Mouse (Mus musculus) right cerebral cortex, adult 18-20 months (tissue): ENCODE data around the gene Selenoi.
"Not testable (repeated sequence)": the region's sequence is repeated elsewhere in the genome, so short reads cannot be mapped to it uniquely, and the experiment has no call there.

Source experiments
- DNase-seq: peaks from one replicate; pipeline ENCODE4 v3.0.0; 2022; ENCODE audit warnings: mixed read lengths

The Selenoi gene

DNA sequence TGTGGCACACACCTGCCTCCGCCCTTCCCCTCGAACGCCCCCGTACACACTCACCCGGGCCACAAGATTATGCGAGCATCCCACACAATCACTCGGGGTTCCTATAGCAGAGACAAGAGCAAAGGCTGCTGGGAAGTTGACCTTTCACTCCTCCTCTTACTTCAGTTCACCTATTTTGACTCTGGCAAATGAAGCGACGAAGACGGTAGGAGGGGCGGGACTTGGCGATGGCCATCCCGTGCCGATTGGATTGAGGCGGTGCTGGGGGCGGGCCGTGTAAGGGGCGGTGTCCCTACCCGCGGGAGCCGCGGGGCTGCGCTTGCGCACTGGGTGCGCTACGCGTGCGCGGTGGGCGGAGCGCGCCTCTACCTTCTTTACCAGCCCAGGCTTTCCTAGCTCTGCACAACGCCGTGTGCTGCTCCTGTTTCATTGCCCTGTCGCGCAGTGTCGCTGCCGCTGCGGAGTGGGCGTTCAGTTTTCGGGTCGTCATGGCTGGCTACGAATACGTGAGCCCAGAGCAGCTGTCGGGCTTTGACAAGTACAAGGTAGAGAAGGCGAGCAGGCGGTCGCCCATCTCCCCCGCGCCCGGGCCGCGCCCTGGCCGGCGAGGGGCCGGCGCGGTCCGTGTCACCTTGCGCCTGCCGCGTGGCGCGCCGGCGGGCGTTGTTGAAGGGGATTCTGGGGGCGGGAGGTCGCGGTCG, at the start of gene Selenoi:
TSS of gene Selenoi (plus strand) at position 311 of the 701 bp plus-strand sequence.
- DNase-seq: peak; percentile 100

DNA sequence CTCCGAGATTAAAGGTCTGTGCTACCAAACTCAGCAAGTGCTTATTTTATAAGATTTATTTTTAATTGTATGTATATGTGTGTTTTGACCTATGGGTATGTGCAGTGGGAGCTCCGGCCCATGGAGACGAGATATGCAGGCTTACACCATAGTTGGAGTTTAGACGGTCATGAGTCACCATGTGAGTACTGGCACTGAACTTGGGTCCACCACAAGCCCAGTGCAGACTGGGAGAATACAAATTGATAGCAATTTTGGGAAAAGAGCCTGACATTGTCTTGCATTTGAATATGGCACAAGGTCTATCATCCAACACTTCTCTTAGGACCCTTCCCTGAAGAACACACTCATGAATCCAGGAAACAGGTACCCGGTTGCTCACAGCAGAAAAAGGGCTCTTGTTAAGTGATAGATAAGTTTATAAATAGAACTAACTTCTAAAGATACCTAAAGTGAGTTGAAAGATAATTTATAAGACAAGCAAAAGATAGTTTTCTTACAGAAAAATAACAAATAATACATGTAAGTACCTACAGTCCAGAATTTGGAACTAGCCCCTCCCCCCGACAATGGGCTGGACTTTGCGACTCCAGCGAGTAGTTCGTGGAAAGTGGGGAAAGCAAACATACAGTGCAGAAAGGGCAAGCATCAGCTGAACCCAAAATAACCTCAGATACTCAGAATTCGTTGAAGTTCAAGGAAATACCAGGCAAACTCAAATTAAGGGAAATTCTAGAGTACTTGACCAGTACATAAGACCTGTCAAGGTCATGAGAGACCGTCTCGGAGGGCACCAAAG, 44.5 kb upstream of the Selenoi start:
- no peak for DNase-seq

DNA sequence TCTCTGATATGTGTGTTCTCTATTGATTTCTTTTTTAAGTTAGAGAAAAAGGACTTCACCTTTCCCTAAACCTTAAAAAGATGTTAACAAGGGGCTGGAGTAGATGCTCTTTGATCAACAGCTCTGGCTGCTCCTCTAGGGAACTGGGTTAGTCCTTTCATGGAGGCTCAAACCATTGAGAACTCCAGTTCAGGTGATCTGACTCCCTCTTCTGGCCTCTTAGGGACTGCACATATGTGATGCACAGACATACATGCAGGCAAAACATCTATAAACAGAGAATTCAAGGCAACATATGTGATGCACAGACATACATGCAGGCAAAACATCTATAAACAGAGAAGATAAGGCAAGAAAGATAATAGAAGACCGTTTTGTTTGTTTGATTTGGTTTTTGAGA, 39.9 kb upstream of the Selenoi start:
- DNase-seq: no peak

DNA sequence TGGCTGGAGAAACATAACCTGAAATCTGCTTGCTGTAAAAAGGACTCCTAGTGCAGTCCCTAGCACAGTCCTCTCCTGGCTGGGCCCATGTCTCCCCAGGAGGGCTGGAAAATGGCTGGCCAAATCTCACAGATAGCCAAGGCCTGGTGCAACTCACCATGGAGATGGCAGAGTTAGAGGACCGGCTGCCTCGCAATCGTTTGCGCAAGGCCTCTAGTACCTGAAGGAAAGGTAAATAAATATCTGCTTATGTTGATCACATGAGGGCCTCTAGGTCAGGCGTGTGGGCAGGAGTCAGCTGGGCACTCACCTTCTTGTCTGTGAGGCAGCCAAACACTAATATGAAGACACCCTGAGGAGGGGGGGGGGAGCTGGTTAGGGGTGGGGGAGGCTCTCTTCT, 37.0 kb upstream of the Selenoi start:
- no peak for DNase-seq

DNA sequence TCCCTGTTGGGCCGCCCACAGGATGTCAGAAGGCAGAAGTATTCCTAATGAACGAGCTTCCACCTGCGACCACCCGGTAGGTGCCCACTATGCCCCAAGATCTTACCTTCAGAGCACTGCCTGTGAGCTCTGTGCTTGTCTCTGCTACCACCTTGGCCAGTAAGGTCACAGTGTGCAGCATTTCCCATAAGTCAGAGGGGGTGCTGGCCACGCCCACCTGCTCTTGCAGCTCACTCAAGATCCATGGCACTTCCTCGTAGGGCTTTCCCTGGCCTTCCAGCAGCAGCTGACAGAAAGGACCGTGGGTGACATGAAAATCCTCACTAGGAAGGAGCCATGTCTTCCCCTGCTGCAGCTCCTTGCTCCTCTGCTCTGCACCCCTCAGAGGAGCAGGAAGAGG, 34.1 kb upstream of the Selenoi start:
- no peak for DNase-seq

DNA sequence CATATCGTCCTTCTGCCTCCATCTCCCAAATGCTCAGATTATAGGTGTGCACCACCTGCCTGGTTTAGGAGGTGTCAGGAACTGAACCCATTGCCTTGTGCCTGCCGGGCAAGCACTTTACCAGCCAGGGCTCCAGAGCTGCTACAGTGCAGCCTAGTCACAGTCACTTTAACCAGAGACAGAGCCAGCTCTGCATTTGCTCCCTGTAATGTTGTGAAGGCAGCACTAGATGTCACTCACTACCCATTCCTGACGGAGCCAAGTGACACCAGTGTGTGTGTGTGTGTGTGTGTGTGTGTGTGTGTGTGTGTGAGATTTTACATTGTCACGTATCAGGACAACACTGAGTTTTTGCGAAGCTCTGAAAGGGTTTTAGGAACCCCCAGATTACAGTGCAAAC, 30.9 kb upstream of the Selenoi start:
- DNase-seq: peak; percentile 41

DNA sequence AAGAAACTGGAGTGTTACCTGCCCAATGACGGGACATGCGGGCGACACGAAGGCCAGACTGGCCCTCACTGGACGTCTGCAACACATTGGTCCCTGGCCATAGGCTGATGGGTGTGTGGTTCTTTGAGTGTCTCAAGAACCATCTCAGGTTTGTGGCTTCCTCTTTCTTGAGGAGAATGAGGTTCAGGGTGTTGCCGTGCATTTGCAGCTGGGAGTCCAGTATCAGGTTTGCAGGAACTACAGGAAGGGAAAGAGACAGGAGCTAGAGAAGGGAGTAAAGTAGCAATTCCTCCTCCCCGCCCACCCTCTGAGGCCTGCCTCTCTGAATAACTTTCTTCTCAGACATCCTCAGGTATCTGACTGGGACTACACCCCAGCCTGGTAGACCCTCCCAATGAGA, 30.2 kb upstream of the Selenoi start:
- DNase-seq: no peak

DNA sequence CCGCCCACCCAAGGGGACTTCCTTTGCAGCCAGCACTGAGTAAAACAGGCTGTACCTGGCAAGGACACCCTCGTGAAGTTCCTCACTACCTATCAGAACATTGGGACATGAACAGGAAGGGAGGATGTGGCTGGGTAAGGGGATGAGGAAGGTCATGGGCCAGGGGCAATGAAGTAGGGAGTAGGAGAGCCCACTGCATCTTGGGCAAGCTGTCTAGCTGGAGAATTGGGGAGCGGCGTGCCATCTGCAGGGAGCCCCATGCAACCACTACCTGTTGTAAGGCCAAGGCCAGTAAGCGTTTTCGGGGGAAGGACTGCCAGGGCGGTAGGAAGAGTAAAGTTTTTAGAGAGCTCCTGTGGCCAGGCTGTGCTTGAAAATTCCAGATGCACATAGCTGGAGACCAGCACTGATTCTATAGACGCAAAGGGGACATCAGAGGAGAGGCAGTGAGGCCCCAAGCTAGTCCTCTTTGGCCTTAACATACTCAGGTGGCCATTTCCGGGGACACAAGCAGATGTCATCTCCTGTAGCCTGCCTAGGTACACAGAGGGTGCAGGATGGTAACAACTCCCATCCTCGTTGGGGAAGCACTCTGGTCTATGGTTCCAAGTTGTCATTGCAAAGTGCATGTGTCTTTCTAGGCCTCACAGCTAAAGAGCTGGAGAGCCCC, 29.0 kb upstream of the Selenoi start:
- no peak for DNase-seq

DNA sequence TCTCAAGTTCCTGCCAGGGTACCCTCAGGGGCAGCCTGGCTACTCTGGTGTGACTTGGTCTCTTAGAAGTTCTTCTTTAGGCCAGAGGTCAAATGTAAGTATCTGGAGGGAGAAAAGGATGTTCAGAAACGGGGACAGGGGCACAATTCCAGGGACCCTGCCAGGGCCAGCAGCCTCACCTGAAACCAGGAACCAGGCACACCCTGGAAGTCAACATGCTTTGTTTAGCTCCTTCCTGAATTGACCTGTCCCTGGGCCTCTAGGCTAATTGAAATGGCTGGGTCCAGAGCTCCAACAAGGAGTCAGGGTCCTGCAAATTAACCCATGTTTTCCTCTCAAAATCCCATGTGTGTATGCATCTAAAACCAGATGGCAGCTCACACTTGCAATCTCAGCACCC, 27.9 kb upstream of the Selenoi start:
- DNase-seq: no peak

DNA sequence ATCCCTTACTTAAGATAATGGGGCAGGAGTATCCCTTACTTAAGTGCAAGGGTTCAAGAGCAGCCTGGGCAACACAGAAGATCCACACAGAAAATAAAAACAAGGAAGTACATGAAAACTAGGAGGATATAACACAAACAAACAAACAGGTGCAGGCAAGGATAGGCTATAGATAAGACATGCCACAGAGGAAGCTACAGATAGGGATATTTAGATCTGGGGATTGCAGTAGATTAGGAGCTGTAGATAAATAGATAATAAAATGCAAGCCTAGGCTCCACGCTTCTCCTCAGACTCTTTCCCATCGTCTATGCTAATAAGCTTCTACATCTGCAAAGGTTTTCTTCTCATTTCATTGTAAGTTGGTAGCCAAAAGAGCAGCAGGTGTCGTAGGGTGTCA, 27.3 kb upstream of the Selenoi start:
- DNase-seq: no peak

DNA sequence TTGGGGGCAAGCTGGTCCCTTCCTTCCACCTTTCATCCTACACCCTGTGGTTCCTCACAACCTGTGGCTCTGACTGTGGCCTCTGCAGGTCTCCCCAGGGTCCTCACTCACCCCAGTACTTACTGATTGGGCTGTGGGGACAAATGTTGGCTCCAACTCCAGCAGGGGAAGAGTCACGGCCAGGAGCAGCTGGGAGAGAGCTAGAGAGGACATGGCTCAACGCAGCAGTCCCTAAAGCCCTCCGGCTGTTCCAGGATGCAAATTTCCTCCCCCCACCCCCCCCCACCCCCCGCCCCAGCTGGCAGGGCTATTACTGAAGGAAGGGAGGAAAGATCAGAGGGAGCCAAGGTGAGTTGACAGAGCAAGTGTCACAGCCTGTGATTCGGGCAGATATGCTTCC, 26.9 kb upstream of the Selenoi start, which contains the start of gene Adgrf3:
TSS of gene Adgrf3 (minus strand) at position 230 of the 400 bp plus-strand sequence.
- no peak for DNase-seq

DNA sequence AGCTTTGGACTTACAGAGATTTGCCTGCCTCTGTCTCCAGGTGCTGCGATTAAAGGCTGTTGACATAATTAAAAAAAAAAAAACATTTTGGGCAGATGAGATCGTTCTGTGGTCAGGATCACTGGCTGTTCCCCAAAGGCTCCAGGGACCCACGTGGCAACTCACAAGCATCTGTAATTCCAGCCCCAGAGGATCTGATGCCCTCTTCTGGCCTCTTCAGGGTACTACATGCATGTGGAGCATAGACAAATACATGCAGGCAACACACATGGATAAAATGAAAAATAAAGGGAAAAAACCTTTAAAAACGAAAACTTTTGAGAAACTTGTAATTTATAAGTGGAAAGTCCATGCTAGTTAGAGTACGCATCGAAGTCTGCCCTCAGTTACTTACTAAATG, 25.1 kb upstream of the Selenoi start:
- no peak for DNase-seq

DNA sequence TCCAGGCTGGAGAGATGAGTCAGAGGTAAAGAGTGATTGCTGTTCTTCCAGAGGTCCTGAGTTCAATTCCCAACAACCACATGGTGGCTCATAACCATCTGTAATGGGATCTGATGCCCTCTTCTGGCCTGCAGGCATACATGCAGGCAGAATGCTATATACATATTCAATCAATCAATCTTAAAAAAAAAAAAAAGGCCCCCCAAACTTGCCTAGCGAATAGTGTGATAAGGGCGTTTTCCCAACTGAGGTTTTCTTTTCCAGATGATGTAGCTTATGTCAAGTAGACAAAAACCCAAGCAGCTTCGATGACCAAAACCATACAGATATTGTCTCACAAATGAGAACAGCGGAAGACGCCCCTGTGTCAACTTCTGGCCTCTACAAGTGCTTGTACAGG, 21.6 kb upstream of the Selenoi start:
- not testable (repeated sequence) for DNase-seq

DNA sequence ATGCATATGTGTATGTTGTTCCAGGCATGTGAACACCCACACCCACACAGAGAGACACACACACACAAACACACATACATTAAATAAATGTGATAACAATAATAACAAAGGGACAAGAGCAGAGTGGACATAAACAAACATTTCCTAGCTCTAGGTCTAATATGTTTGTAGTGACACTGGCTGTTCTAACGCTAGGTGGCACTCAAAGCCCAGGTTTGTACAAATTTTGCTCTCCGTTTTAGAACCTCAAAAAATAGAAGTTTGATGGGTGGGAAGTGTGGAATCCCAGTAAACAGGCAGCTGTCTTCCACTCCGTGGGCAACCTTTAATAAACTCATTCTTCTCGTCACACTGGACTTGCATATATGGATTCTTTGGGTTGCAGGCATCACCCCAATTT, 17.5 kb upstream of the Selenoi start:
- DNase-seq: peak; percentile 40

DNA sequence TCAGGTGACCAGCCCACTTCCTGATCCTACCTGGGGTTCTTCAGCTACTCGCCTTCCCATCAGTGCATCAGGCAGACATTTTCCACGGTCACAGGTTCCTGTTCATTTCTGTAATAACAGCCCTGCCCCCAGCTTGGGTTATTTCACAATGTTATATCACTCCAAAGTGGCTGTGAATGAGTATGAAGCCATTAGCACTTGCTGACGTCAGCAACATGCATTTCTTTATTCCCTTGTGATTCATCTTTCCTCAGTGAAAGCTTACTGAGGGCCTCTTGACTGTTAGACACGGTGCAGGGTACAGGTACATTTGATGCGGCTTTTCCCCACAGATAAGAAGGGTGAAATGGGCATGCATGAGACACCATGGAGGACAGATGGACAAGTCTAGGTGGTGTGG, 16.4 kb upstream of the Selenoi start:
- no peak for DNase-seq

DNA sequence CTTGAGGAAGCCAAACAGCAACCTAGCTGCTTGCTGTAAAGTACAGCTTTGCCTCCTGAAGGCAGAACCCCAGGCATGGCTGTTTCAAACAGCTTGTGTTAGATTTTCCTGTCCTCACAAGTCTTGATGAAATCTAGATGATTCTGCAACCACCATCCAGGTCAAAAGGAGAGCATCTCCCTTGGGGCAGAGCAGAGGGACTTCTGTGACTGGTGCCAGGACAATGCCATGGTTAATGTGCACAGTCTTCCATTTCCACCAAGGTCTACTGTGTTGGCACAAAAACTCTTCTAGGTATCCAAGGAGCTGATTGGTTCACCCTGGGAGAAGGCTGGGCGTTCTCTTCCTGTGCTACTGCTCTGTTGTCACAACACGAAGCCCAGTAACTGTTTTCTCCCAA, 12.7 kb upstream of the Selenoi start:
- no peak for DNase-seq

DNA sequence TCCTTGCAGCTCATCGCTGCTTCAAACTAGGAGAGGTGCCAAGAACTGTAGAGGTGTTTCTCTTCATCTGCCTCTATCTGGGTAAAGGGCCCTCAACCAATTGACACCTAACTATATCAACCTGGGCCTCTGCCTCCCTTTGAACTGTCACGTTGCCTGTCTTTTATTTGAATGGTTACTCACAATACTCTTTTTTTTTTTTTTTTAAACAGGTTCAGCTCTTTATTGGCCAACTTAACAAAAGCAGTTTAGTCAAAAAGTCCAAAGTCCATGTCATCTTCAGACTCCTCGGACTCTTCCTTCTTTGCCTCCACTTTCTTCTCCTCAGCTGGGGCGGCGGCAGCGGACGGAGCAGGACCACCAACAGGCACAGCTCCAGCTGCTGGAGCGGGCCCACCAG, 11.7 kb upstream of the Selenoi start:
- no peak for DNase-seq

DNA sequence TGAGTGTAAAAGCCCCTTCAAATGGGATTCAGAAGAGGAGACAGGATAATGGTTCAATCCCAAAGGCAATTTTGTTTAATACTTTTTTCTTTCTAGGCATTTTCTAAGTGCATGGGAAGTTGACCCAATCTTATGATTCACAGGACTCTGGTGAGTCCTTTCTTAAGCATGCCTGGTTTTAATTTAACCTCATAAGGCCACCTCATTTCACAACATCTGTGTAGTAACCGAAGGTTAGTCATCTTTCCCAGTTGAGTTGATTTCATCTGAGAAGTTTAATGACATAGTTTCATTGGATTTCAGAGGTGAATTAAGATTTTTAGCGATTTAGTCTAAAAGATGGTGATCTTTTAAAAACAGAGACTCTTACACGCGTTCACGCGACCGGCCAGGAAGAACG, 9.7 kb upstream of the Selenoi start:
- DNase-seq: no peak

DNA sequence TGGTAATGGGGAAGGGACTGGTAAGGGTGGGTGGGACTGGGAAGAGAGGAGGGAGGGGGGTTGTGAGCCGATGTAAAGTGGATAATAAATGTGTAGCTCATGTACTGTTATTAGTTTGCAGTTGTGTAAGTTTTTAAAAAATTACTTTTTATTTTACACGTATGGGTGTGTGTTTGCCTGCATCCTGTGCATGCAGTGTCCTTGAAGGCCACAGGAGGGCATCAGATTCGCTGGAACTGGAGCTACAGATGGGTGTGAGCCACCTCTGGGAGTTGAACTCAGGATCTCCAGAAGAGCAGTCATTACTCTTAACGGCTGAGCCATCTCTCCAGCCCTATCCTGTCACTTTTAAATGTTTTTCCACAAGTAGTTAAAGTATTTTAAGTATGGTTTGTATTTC, 1.5 kb upstream of the Selenoi start:
- DNase-seq: peak; percentile 18

DNA sequence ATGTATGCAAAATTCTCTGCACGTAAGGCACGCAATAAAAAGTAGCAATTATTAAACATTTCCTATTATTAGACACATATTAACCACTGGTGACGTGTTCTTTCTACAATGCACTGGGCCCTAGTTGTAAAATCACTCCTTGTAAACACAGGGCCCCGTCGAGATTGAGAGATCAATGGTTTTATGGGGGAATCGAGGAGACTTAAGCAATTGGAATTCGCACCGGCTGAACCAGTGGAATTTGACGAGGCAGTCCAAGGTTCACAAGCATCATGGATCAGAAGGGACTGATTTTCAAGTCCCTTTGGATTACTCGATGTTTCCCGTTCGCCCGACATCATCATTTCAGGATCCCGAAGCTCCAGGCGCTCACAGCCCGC, 500 bp upstream of the Selenoi start:
- no peak for DNase-seq

DNA sequence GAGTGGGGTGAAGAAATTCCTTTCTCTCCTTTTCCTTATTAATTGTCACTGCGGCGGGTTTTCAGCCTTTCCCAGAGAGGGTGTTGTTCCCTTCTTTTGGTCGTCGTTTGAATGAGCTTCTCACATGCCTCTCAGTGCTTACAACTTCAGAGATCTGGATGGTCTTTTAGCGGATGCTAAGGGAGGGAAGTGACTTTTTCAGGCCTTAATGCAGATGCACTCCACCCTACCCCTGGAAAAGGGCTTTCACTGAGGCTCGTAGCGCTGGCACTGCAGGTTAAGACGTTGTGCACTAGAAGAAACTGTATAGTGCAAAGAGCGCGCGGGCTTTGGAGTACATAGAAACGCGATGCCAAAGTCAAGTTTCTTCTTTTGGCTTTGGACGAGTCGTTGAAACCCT, 661 bp downstream of the Selenoi start:
- peak; percentile 26 for DNase-seq

DNA sequence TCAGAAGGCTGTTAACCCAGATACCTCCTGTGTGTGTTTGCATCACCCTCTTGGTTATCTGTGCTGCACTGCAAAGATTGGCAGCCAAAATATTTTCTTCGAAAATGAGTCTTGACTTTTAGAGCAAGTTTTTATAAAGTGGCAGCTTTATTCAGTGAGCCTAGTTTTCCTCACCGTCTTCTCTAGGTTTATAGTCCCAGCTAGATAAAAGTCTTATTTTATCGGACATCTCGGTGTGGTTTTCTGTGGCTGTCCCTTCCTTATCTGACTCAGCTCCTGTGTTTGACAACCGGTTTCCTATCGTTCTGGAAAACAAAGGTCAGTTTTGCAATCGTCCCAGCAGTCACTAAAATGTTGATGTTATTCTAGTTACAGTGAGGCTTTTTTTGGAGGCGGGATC, 1.6 kb downstream of the Selenoi start:
- no peak for DNase-seq

DNA sequence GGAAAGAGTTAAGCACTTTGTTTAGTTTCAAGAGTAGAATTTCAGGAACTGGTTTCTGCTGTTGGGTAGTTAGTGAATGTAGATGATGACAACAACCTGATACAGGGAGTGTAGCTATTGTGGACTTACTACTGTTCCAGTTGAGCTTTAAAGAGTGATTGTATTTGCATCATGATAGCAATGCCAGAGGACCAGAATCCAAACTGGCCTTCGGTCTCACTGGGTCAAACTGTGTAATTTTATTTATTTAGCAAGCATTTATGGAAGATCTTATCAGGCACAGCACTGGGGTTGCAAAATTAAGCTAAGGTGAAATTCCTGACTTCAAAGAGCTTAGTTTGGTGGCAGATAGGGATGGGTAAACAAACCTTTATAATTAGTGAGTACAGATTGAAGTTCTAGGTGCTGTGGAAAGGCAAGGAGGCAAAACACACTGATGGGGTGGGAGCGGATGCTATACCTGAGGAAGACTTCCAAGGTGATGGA, 3.3 kb downstream of the Selenoi start:
- no peak for DNase-seq

DNA sequence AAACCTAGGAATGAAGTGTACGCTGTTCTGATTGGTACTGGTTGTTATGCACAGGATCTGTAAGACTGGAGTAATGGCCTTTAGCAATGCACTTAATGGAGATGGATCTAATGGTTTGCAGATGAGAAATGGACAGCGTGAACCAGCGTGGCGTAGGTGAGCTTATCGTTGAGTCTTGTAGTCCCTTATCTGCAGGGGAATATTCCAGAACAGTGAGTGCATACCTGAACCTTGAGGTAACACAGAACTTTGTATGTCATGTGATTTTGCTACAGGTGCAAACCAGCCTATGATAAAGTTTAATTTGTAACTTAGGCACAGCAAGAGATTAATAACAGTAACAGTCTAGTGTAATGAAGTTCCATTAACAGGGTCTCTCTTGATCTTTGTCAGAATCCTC, 6.2 kb downstream of the Selenoi start:
- DNase-seq: no peak
